Mouse (Mus musculus) adrenal gland, postnatal 14 days (tissue): ENCODE measurements around the gene Uchl1. TPM values are rescaled to one million over a fixed set of nuclear protein-coding genes. Genes with fewer than 3 reads are reported as not detected.

ENCODE experiments used
- DNase-seq: peaks from one replicate; pipeline ENCODE4 v3.0.0; 2021; ENCODE audit warnings: mixed read lengths
- total RNA-seq: library from RNA; stranded (reverse); gene quantifications from 2 replicates; pipeline ENCODE4 v1.2.3, GENCODE M21; 2021

The Uchl1 gene
- total RNA-seq, 1 experiment from 2014 or later, result 72.4 TPM

DNA sequence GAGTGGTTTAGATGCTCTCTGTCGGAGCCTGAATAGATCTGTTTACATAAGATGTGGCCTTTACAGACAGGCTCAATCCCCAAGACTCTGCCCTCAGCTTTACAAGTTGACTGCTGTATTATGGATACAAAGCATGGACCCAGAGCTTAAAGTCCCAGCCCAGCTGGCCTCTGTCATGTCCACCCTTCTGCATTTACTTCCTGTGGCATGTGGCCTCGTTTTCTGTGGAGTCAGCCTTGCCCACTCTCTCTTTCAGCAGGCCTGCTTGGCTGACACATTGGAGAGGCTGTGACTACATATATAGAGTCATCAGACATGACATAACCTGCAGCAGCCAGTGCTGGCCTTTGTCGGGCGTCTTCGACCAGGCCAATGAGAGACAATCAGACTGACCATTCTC is 32.0 kb downstream of the Uchl1 start:
- no peak for DNase-seq

DNA sequence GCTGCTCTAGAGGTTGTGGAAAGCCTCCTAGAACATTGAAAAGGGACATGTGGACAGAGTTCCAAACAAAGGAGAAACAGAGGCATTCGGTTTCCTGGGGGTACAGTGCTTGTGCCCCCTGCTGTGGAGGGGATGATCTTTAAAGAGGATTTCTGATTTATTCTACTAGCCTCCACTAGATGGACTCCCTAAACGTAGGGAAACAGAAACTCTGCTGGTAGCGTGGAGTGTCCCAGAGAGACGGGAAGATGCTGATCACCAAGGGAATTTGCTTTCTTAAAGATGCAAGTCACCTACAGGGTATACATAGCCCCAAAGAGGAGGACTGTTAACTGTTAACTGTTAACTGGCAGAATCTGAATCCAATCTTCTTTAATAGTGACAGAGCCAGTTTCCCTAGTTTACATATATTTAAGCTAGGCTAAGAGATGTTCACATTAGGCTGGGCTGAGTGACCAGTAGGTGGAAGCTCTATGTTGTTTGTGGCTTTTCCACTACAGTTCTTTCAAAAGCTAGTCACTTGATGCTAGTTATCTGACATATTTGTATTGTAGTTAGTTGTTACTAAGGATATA is 34.6 kb downstream of the Uchl1 start:
- no peak for DNase-seq

DNA sequence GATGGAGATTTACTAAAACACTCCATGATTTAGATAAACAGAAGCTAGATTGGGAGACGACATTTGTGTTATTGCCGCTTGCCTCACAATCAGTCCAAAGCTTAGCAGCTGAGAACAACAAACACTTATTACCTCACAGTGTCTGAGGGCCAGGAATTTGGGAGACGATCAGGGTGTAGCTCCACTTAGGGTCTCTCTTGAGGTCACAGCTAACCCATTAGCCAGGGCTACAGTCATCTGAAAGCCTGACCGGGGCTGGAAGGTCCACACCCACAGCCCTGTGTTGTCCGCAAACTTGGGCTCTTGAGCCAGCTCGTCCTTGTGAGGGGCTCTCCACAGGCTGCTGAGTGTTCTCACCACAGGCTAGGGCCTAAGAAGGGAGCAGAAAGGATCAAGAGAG is 36.9 kb downstream of the Uchl1 start:
- no peak for DNase-seq

DNA sequence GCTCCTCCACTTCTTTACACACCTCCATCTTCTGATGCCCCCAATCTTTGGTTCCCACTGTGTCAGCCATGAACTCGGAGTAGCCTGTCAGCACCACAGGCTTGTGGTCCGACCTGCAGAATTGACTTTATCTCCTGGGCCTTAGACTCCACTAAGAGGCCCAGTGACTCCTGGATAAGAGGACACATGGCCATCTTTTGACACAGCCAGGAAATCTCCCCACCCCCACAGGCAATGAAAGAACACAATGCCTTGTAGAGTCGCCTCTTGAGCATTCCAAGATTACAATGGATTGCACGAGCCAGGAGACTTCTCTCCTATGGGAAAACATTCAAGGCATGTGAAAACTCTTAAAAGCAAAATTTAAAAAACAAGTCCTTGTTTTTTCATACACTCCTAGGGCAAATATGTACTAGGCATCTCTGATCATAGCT is 39.6 kb downstream of the Uchl1 start:
- no peak for DNase-seq

DNA sequence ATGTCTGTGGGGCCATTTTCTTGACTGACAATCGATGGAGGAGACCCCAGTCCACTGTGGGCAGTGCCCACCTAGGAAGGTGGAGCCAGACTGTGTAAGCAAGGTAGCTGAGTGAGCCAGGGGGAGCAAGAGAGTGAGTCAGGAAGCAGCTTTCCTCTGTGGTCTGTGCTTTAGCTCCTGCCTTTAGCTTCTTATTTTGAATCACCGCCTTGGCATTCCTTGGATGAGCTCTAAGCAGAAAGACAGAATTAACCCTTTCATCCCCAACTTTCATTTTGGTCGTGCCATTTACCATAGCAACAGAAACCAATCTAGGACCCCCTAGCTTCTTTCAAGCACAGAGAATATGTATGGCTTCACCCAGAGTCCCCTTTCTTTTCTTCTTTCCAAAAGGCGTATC is 42.0 kb downstream of the Uchl1 start:
- no peak for DNase-seq

DNA sequence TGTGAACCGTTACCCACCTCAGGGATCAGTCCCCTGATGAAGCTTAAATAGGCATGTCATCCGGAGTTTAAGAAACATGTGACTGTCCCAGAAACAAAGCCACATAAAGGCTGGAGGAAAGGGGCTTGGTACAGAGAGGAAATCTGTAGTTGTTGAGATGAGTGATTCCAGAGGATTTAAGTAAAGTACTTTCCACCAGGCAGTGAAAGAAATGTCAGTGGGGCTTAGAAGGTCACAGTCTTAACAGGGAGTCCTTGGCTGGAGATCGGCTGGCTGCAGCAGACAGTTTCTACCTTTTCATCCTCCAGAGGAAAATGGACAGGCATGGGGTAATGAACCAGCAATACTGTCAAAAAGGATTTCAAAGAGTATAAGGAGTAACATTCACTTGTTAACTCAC is 42.5 kb downstream of the Uchl1 start:
- no peak for DNase-seq

DNA sequence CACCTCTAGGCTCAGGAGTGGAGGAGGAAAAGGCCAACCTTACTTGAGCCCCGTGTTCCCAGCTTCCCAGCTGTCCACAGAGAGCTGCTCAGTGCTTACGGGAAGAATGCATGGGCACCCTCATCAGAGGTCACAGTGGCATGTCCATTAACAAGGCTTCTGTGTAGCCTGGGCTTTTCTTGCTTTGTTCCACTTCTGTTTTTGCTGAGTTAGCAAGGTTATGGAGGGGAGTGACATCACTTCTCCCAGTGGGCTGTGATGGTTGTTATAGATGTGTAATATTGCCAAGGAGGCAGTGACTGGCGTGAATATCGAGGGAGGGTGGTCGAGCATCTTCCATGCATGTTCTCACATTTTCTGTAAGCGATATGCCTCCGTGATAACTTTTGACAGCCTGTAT is 43.0 kb downstream of the Uchl1 start:
- DNase-seq, result no peak

DNA sequence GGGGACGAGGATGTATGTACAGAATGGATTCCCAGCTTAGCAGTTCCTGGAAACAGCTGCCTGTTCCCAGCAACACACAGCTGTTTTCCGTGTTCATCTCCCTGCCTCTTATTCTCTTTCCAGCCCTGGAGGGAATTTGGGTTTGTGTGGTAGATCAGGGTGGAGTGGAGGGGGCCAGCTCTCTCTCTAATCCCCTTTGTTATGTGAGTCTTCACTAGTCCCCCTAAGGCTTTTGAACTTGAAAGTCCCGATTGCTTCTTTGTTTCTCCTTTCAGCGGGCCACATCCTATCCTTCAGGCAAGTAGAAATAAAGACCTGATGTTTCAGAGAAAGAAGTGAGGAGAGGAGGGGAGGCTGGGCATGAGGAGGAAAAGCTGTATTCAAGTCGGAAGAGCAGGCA is 45.0 kb downstream of the Uchl1 start:
- DNase-seq, result no peak

DNA sequence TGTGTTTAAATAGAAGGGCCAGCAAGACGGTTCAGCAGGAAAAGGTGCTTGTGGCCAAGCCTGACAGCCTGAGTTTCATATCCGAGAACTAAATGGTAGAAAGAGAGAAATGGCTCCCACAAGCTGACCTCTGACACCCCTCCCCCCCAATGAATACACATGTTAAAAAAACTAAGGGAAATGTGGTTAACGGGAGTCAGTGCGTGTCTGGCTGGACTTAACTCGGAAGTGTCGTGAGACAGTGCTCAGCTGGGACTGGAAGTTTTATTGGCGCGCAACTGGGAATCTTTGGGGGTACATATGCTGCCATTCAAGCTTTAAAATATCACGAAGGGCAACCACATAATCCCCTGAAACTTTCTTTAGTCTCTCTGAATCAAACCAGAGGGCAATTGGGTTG is 46.7 kb downstream of the Uchl1 start:
- no peak for DNase-seq

DNA sequence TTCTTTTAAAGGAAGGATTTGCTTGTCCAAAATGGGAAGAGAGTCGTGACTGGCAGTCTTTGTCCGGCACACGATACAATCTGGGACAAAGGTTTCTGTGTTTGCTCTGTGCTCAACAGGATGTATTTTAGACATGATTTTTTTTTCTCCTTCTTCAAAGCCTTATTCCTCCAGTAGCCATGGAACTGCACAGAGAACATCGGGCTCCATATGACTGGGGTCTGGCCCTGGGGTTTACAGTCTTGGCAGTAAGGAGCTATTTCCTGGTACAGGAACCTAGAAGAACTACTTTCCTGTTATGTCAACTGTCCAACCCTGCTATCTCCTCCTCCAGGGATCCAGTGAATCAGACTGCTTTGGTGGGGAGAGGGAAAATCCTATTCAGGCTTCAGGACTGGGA is 47.1 kb downstream of the Uchl1 start:
- no peak for DNase-seq

DNA sequence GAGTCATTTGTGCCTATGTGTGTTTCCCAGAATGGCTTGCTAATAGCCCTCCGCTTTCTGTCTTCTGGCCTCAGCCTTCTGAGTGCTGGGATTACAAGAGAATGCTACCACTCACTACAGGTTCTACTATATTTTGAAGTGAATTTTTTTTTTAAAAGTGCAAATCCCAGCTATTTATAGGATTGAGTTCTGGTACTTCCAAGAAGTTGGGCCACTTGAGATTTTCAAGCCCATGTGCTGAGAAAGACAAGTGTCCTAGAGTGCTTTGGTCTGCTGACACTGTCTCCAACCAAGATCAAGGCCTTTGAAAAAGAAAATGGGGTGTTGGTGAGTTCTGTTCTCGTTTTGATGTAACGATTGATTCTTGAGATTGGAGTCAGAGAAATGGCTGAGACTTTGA is 47.7 kb downstream of the Uchl1 start:
- no peak for DNase-seq

DNA sequence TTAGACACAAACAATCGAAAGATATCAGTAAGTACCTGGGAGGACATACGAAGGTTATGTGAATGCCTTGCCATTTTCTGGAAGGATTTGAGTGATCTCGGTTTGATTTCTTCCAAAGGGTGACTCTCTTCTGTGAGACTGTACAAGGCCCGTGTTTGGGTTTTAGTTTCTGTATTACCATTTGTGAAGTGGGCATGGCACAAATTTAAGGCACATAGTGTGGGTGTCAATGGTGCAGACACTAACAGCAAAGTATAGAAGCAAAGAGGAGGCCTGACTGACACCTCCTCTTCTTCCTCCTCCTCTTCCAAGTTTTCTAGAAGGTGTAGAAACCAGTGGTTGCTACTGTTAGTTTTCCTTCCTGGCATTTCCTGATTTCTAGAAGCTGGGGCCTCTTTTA is 53.4 kb downstream of the Uchl1 start:
- DNase-seq, result no peak

DNA sequence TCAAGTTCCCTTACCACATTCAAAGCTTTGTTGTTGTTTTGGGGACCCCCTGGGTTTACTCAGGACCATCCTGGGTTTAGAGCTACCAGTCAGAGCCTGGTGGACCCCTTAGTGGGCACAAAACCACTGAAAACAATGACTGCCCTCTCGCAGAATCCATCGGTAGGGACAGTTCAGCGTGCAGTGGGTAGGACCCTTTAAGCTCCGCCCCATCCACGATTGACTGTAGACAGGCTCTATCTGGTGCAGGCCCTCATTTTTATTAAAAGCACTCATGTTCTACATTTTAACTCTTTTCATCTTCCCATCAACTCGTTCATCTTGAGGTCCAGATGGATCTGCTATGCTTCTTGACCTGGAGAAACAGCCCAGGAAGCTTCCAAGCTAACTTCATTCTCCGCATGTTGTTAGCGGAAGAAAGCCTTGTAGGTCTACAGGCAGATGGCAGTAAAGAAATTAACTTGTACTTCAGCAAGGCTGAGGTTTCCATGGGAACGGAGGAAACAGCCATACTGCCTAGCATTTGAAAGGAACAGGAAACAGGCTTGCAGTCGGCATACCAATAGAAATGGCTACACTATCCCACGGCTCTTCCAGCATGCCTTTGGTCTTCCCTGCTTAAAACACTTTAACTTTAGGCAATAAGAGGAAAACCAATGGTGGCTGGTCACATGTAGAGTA is 54.9 kb downstream of the Uchl1 start:
- peak; percentile 44 for DNase-seq

DNA sequence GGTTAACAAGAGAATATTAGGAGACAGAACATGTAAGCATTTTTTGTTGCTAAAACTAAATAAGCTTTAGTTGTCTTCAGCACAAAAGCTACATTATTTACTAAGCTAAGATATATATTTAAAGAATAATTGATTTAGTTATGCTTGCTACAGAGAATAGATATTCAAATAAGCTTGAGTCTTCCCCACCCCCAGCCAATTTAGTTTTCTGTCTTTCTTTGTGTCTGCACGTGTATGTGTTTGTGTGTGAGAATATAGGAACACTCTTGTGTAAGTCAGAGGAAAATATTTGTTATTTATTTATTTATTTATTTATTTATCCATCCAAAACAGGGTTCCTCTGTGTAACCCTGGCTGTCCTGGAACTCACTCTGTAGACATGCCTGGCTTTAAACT is 55.4 kb downstream of the Uchl1 start:
- no peak for DNase-seq

DNA sequence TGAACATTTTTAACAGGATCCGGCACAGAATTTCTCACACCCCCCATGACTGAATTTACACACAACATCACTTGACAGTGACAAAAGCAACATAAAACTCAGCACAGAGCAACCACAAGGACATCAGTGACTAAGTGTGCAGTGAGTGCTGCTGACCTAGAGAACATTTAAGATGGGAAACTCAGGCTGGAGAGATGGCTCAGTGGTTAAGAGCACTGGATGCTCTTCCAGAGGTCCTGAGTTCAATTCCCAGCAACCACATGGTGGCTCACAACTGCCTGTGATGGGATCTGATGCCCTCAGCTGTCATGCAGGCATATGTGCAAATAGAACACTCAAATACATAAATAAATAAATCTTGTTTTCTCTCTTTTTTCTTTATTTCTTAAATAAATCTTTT is 57.7 kb downstream of the Uchl1 start:
- peak; percentile 38 for DNase-seq

Other genes starting within 250 kb of the Uchl1 start
- gene Apbb2, start 57.3 kb upstream of the Uchl1 start, total RNA-seq, result 54.6 and 59.9 TPM in 2 replicates
- 90.6 and 96.8 TPM in 2 replicates for gene Limch1, start 69.7 kb downstream of the Uchl1 start, total RNA-seq